Mouse (Mus musculus): ENCODE measurements at regions not wholly inside any gene's neighbourhood (a gene's known extent, or its start where the extent isn't known, plus 50 kb on each side); places are given as distances from the start of the nearest gene placed in this dataset.

DNA sequence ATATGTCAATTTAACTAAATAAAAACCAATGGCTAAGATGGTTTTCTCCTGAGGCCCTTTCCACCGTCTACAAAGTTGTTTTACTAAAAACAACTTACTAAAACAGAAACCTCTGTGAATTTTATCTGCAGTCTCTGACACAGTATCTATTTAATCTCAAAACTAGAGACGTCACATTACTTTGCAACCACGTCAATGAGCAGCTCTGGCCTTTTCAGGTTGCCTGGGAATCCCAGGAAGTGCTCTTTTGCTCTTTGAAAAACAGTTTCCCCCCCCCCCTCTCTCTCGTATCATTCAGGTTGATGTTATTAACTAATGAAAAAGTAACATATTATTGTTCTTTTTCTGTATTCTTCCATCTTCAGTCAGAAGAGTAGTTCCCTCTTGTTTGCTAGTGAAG is 216.1 kb upstream of the Gm11114 start:
- no peaks in the 10 kb centered on the region for H3K9me3 ChIP-seq (ENCODE audit: control insufficient read depth, low read length)
- H3K4me2 ChIP-seq (ENCODE audit: low read length) = no peak overlapping the region
- no peak overlapping the region for H3K27ac ChIP-seq (ENCODE audit: low read depth, low read length)
- H3K36me3 ChIP-seq (ENCODE audit: control insufficient read depth, insufficient read depth, low read length) = no peaks in the 10 kb centered on the region
- no peak for ATAC-seq
- H3K4me1 ChIP-seq (ENCODE audit: control insufficient read depth, insufficient read depth, low read depth, low read length) = no peaks in the 10 kb centered on the region
- H3K27me3 ChIP-seq (replicated peaks; ENCODE audit: control insufficient read depth, insufficient read depth, low read length) = no peaks in the 10 kb centered on the region
- H3K4me3 ChIP-seq (ENCODE audit: low read length) = no peak overlapping the region
- no peak overlapping the region for H3K9ac ChIP-seq (ENCODE audit: low read depth, low read length)
- WGBS = 72% methylated on average over 4 of the region's 4 CpGs

DNA sequence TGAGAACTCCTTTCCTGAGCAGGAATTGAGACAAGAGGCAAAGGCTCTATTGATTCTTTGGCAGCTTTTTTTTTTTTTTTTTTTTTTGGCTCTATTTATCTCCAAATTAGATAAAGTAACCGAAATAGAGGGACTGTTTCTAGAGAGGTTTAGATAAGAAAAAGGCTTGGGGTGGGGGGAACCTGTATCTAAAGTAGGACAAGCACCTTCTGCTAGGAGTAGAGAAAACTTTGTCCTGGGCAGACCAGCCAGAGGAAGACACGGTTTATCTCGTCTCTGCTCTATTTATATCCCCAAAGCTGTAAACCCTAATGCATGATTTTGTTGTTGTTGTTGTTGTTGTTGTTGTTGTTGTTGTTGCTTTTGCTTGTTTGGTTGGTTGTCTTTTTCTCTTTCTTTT is 199.6 kb upstream of the Gm11114 start:
- H3K4me1 ChIP-seq (ENCODE audit: control insufficient read depth, insufficient read depth, low read depth, low read length) = no peaks in the 10 kb centered on the region
- 91% methylated on average over 3 of the region's 3 CpGs for WGBS

DNA sequence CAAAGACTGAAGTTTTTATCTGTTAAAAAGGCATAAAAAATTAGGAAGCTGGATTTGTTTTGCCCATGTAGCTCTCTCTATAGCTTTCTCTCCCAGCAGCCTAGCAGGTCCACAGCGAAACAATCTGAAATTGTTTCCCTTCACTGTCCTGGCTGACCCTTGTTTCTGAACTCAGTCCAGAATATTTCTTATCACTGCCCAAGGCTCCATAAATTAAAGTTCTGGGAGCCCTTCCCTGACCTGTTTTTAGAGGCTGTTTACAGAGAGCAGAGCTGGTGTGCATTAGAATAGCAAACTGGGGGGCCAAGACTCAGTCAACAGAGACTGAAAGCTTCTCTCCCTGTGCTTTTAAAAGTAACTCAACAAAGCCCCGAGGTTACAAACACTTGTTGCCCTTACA is 198.3 kb upstream of the Gm11114 start:
- 68% methylated on average over 2 of the region's 2 CpGs for WGBS
- Histone ChIP-seq H3K9ac (ENCODE audit: low read depth, low read length) (no peak overlapping the region), H3K27me3 (replicated peaks; ENCODE audit: control insufficient read depth, insufficient read depth, low read length) (no peaks in the 10 kb centered on the region)

More for the DNA sequence above, 199.6 kb upstream of the Gm11114 start:
- no peak overlapping the region for H3K9ac ChIP-seq (ENCODE audit: low read depth, low read length)
- H3K4me2 ChIP-seq (ENCODE audit: low read length) = no peak overlapping the region
- H3K27ac ChIP-seq (ENCODE audit: low read depth, low read length) = no peak overlapping the region
- no peak overlapping the region for H3K4me3 ChIP-seq (ENCODE audit: low read length)
- no peaks in the 10 kb centered on the region for H3K9me3 ChIP-seq (ENCODE audit: control insufficient read depth, low read length)
- no peak for ATAC-seq
- H3K36me3 ChIP-seq (ENCODE audit: control insufficient read depth, insufficient read depth, low read length) = no peaks in the 10 kb centered on the region
- no peaks in the 10 kb centered on the region for H3K27me3 ChIP-seq (replicated peaks; ENCODE audit: control insufficient read depth, insufficient read depth, low read length)

DNA sequence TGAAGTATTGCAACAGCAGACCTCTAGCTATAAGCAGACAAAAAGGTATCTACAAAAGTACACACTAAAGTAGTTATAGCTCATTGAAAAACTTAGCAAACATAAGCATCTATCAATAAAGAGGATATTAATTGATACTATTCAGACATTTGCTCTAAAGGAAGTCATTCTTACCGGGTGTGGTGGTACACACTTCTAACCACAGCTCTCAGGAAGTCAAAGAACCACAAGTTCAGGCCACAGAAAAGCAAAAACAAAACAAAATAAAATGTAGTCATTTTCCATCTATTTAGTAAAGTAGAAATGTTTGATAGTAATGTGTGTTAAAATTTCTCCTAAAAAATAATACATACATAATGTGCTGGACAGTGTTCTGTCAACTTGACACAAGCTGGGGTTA is 192.5 kb upstream of the Gm11114 start:
- Histone ChIP-seq H3K9me3 (ENCODE audit: control insufficient read depth, low read length) (no peaks in the 10 kb centered on the region), H3K36me3 (ENCODE audit: control insufficient read depth, insufficient read depth, low read length) (no peaks in the 10 kb centered on the region), H3K27ac (ENCODE audit: low read depth, low read length) (no peak overlapping the region), H3K4me3 (ENCODE audit: low read length) (no peak overlapping the region), H3K4me2 (ENCODE audit: low read length) (no peak overlapping the region), H3K9ac (ENCODE audit: low read depth, low read length) (no peak overlapping the region), H3K27me3 (replicated peaks; ENCODE audit: control insufficient read depth, insufficient read depth, low read length) (no peaks in the 10 kb centered on the region), H3K4me1 (ENCODE audit: control insufficient read depth, insufficient read depth, low read depth, low read length) (no peaks in the 10 kb centered on the region)
- no peak for ATAC-seq
- WGBS = 80% methylated on average over 1 of the region's 1 CpGs

More for the DNA sequence above, 198.3 kb upstream of the Gm11114 start:
- no peaks in the 10 kb centered on the region for H3K4me1 ChIP-seq (ENCODE audit: control insufficient read depth, insufficient read depth, low read depth, low read length)
- no peaks in the 10 kb centered on the region for H3K9me3 ChIP-seq (ENCODE audit: control insufficient read depth, low read length)
- H3K4me2 ChIP-seq (ENCODE audit: low read length) = no peak overlapping the region
- H3K4me3 ChIP-seq (ENCODE audit: low read length) = no peak overlapping the region
- H3K27ac ChIP-seq (ENCODE audit: low read depth, low read length) = no peak overlapping the region
- no peak for ATAC-seq
- no peaks in the 10 kb centered on the region for H3K36me3 ChIP-seq (ENCODE audit: control insufficient read depth, insufficient read depth, low read length)

DNA sequence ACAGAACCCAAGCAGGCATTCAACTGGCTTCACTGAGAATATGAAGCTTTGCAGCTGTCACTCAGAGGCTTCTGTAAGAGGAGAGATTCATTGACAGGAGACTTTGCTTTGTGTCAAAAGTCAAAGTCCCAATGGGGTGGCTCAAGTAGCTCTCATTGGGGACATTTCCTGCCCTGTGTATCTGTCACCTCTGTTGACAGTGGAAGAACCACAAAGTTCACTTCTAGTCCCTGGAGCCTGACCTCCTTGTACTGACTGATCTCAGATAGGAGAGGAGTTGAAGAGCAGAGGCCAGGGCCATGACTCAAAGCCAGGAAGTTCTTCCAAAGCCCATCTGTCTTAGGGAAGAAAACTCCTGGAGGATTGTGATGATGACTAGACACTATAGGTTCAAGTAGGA is 191.5 kb upstream of the Gm11114 start:
- Histone ChIP-seq H3K9ac (ENCODE audit: low read depth, low read length) (no peak overlapping the region), H3K36me3 (ENCODE audit: control insufficient read depth, insufficient read depth, low read length) (no peaks in the 10 kb centered on the region), H3K4me1 (ENCODE audit: control insufficient read depth, insufficient read depth, low read depth, low read length) (no peaks in the 10 kb centered on the region), H3K4me2 (ENCODE audit: low read length) (no peak overlapping the region), H3K4me3 (ENCODE audit: low read length) (no peak overlapping the region), H3K9me3 (ENCODE audit: control insufficient read depth, low read length) (no peaks in the 10 kb centered on the region), H3K27ac (ENCODE audit: low read depth, low read length) (no peak overlapping the region), H3K27me3 (replicated peaks; ENCODE audit: control insufficient read depth, insufficient read depth, low read length) (no peaks in the 10 kb centered on the region)
- ATAC-seq = no peak

DNA sequence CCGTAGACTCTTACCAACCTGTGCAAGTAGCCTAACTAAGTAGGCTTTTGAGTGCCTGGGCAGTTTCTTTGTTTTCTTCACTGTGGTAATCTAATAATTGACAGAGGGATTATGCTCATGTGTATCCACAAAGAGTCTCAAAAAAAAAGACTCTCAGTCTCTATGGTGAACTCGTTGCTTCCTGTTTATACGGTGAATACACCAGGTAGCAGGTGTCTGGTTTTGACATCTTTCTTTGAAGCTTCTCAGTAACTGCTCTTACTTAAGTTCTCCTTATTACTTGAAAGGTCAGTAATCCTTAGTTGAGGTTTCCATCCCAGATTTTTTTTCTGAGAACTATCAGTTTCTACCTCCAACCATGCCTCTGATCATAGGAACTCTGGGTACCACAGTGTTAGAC is 188.9 kb upstream of the Gm11114 start:
- H3K4me2 ChIP-seq (ENCODE audit: low read length) = no peak overlapping the region
- no peak overlapping the region for H3K9ac ChIP-seq (ENCODE audit: low read depth, low read length)
- H3K27me3 ChIP-seq (replicated peaks; ENCODE audit: control insufficient read depth, insufficient read depth, low read length) = no peaks in the 10 kb centered on the region
- no peak for ATAC-seq
- H3K36me3 ChIP-seq (ENCODE audit: control insufficient read depth, insufficient read depth, low read length) = no peaks in the 10 kb centered on the region
- no peaks in the 10 kb centered on the region for H3K4me1 ChIP-seq (ENCODE audit: control insufficient read depth, insufficient read depth, low read depth, low read length)
- WGBS = 75% methylated on average over 3 of the region's 3 CpGs
- H3K9me3 ChIP-seq (ENCODE audit: control insufficient read depth, low read length) = no peaks in the 10 kb centered on the region
- no peak overlapping the region for H3K27ac ChIP-seq (ENCODE audit: low read depth, low read length)
- no peak overlapping the region for H3K4me3 ChIP-seq (ENCODE audit: low read length)

DNA sequence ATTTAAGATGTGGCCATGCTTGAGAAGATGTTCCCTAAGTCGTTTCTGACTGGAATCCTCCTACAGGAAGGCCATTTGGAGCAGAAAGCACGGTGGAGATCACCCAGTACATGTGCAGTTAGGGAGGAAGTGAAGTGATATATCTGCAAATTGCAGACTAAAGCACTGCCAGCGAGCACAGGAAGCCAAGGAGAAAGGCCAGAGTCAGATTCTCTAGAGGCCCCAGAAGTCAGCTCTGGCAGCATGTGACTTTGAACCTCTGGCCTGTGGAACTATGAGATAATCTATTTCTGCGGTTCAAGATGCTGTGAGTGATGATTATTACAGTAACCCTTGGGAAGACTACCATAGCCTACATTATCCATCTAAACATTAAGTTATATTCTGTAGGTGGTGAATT is 186.8 kb upstream of the Gm11114 start:
- Histone ChIP-seq H3K27me3 (replicated peaks; ENCODE audit: control insufficient read depth, insufficient read depth, low read length) (no peaks in the 10 kb centered on the region), H3K4me2 (ENCODE audit: low read length) (no peak overlapping the region), H3K4me3 (ENCODE audit: low read length) (no peak overlapping the region), H3K9ac (ENCODE audit: low read depth, low read length) (no peak overlapping the region), H3K9me3 (ENCODE audit: control insufficient read depth, low read length) (no peaks in the 10 kb centered on the region), H3K4me1 (ENCODE audit: control insufficient read depth, insufficient read depth, low read depth, low read length) (no peaks in the 10 kb centered on the region), H3K36me3 (ENCODE audit: control insufficient read depth, insufficient read depth, low read length) (no peaks in the 10 kb centered on the region), H3K27ac (ENCODE audit: low read depth, low read length) (no peak overlapping the region)
- 66% methylated on average over 4 of the region's 4 CpGs for WGBS
- ATAC-seq = no peak

DNA sequence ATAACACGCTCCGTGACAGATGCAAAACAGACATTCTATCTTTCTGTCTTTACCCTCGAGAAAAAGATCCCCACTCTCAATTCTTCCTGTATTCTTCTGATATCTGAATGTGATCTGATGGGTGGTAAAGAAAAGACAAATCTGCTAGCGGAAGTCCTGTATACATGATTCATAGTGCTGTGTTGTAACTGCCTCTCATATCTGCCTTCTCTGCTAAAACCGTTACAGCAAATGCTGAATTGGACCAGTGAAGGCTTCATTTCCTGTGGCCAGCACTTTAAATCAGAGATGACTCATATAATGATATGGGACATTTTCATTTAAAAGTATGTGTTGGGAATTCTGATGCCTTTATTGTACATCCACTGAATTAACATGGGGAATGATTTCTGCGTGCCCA is 186.0 kb upstream of the Gm11114 start:
- H3K9ac ChIP-seq (ENCODE audit: low read depth, low read length) = no peak overlapping the region
- no peak for ATAC-seq
- no peak overlapping the region for H3K27ac ChIP-seq (ENCODE audit: low read depth, low read length)
- H3K4me1 ChIP-seq (ENCODE audit: control insufficient read depth, insufficient read depth, low read depth, low read length) = no peaks in the 10 kb centered on the region
- H3K27me3 ChIP-seq (replicated peaks; ENCODE audit: control insufficient read depth, insufficient read depth, low read length) = no peaks in the 10 kb centered on the region
- no peak overlapping the region for H3K4me3 ChIP-seq (ENCODE audit: low read length)
- H3K4me2 ChIP-seq (ENCODE audit: low read length) = no peak overlapping the region
- H3K36me3 ChIP-seq (ENCODE audit: control insufficient read depth, insufficient read depth, low read length) = no peaks in the 10 kb centered on the region
- no peaks in the 10 kb centered on the region for H3K9me3 ChIP-seq (ENCODE audit: control insufficient read depth, low read length)
- WGBS = 89% methylated on average over 6 of the region's 6 CpGs

DNA sequence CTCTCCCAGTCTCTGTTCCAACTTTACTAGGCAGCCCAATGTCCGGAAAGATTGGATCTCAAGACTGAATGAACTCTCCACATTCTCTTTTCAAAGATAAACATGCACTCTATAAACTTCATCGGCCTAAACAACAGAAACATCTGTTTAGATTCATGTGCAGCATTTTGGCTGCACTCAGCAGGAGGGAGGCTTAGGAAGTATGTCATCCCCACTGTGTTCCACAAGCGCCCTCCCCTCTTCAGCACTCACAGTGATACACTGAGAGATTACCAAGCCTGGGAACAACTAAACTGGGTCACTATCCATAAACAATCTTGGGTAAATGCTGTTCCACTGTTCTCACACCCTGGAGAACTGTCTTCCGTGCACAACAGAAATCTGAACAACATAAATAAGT is 185.5 kb upstream of the Gm11114 start:
- Histone ChIP-seq H3K27ac (ENCODE audit: low read depth, low read length) (no peak overlapping the region), H3K4me1 (ENCODE audit: control insufficient read depth, insufficient read depth, low read depth, low read length) (no peaks in the 10 kb centered on the region), H3K27me3 (replicated peaks; ENCODE audit: control insufficient read depth, insufficient read depth, low read length) (no peaks in the 10 kb centered on the region), H3K4me2 (ENCODE audit: low read length) (no peak overlapping the region), H3K4me3 (ENCODE audit: low read length) (no peak overlapping the region), H3K9ac (ENCODE audit: low read depth, low read length) (no peak overlapping the region), H3K36me3 (ENCODE audit: control insufficient read depth, insufficient read depth, low read length) (no peaks in the 10 kb centered on the region), H3K9me3 (ENCODE audit: control insufficient read depth, low read length) (no peaks in the 10 kb centered on the region)
- 78% methylated on average over 4 of the region's 4 CpGs for WGBS
- no peak for ATAC-seq

DNA sequence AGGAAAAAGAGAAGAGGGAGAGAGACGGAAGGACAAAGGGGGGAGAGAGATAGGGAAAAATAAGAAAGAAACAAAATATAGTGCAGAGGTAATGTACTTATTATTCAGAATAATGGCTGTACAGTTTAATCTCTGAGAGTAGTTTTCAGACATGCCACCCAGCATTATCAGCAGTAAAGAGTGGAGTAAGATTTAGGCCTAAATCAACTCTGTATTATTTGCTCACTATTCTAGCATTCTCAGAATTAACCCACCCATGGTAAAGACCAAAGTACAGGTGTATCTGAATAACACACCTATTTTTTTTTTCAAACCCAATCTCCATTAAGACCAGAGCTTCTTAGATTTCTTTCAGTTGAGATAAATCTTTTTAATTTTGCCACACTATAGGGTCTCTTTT is 177.7 kb upstream of the Gm11114 start:
- Histone ChIP-seq H3K36me3 (ENCODE audit: control insufficient read depth, insufficient read depth, low read length) (no peaks in the 10 kb centered on the region), H3K9ac (ENCODE audit: low read depth, low read length) (no peak overlapping the region), H3K9me3 (ENCODE audit: control insufficient read depth, low read length) (no peaks in the 10 kb centered on the region), H3K27ac (ENCODE audit: low read depth, low read length) (no peak overlapping the region), H3K4me1 (ENCODE audit: control insufficient read depth, insufficient read depth, low read depth, low read length) (no peaks in the 10 kb centered on the region), H3K27me3 (replicated peaks; ENCODE audit: control insufficient read depth, insufficient read depth, low read length) (no peaks in the 10 kb centered on the region), H3K4me3 (ENCODE audit: low read length) (no peak overlapping the region), H3K4me2 (ENCODE audit: low read length) (no peak overlapping the region)
- 93% methylated on average over 1 of the region's 1 CpGs for WGBS
- ATAC-seq = no peak

Data from hindbrain, embryonic 16.5 days (tissue).